Mouse (Mus musculus) midbrain, embryonic 16.5 days (tissue): Measurements from ENCODE around the gene Tubgcp5. TPM values are rescaled to one million over a fixed set of nuclear protein-coding genes. Genes with fewer than 3 reads are reported as not detected.
A peak's percentile ranks its signal among the peaks of the same experiment; 100 is the strongest.

ENCODE experiments used
- ATAC-seq: fragments of 200-750 bp; cut with Nextera tagmentation; 2 replicates; pipeline ENCODE4 v1.8.0; 2017; ENCODE audit warnings: moderate TSS enrichment
- H3K27ac ChIP-seq: fragments of 300-500 bp; sonication (generic); 2 replicates; pipeline ENCODE4 v1.5.1; 2014; ENCODE audit warnings: mild to moderate bottlenecking, low read length, mixed read lengths
- H3K27me3 ChIP-seq: fragments of 300-500 bp; sonication (generic); 2 replicates; pipeline ENCODE4 v1.6.1; 2014; ENCODE audit warnings: low read depth, low read length, mixed read lengths; ENCODE audit not compliant: control insufficient read depth, insufficient read depth
- H3K36me3 ChIP-seq: fragments of 300-500 bp; sonication (generic); 2 replicates; pipeline ENCODE4 v1.6.1; 2014; ENCODE audit warnings: mild to moderate bottlenecking, low read length, moderate library complexity, mixed read lengths; ENCODE audit not compliant: control insufficient read depth, insufficient read depth
- H3K4me1 ChIP-seq: fragments of 300-500 bp; sonication (generic); 2 replicates; pipeline ENCODE4 v1.6.1; 2014; ENCODE audit warnings: mild to moderate bottlenecking, low read length, mixed read lengths; ENCODE audit not compliant: control insufficient read depth, insufficient read depth
- H3K4me2 ChIP-seq: fragments of 300-500 bp; sonication (generic); 2 replicates; pipeline ENCODE4 v1.6.1; 2014; ENCODE audit warnings: mild to moderate bottlenecking, low read length, mixed read lengths
- H3K4me3 ChIP-seq: fragments of 300-500 bp; sonication (generic); 2 replicates; pipeline ENCODE4 v1.5.1; 2014; ENCODE audit warnings: low read depth, mild to moderate bottlenecking, low read length, moderate library complexity, mixed read lengths
- H3K9ac ChIP-seq: fragments of 300-500 bp; sonication (generic); 2 replicates; pipeline ENCODE4 v1.6.1; 2014; ENCODE audit warnings: low read depth, low read length, mixed read lengths
- H3K9me3 ChIP-seq: fragments of 300-500 bp; sonication (generic); replicated peaks from 2 replicates; pipeline ENCODE4 v1.6.1; 2014; ENCODE audit warnings: mild to moderate bottlenecking, low read length, mixed read lengths; ENCODE audit not compliant: control insufficient read depth, poor library complexity, severe bottlenecking
- WGBS: fragments of 180-500 bp; shearing (Covaris S2); extraction: QIAGEN DNeasy Blood & Tissue Kit; methylation state at CpG from one replicate; pipeline ENCODE4 v1.1.7; 2014; 5-methylcytosine and 5-hydroxymethylcytosine counted together
- polyA plus RNA-seq: library from polyadenylated mRNA; unstranded; fragments of >200 nt; fragmentation: Nextera tagmentation; extraction: Ambion mirVana; gene quantifications from 2 replicates; pipeline ENCODE4 v1.2.1, GENCODE M21; 2015

Gene Tubgcp5
- polyA plus RNA-seq, 1 experiment from 2014 or later, result 42.9 TPM

GRCm38 (mm10) chr7:55792280-55792679, 1.7 kb upstream of the Tubgcp5 start:
- Histone ChIP-seq H3K4me1 (peaks cover 11% of the 10 kb centered on the region), H3K4me3 (no peak overlapping the region), H3K4me2 (no peak overlapping the region), H3K9me3 (no peaks in the 10 kb centered on the region), H3K27ac (no peak overlapping the region), H3K27me3 (no peaks in the 10 kb centered on the region), H3K9ac (0 out of 2 replicates have a peak overlapping the region, but pooled peaks have one; percentile 17), H3K36me3 (peaks cover 9% of the 10 kb centered on the region)
- ATAC-seq, result no peak
- 50% methylated on average over 3 of the region's 3 CpGs for WGBS

- Histone ChIP-seq H3K4me1 (peaks cover 11% of the 10 kb centered on the region), H3K9ac (peak overlapping the region; percentile 90), H3K9me3 (no peaks in the 10 kb centered on the region), H3K27ac (peak overlapping the region; percentile 82), H3K36me3 (peaks cover 9% of the 10 kb centered on the region), H3K27me3 (no peaks in the 10 kb centered on the region), H3K4me3 (peak overlapping the region; percentile 59), H3K4me2 (peak overlapping the region; percentile 79)
- WGBS, result 33% methylated on average over 13 of the region's 13 CpGs
- peak; percentile 43 for ATAC-seq
Measured at GRCm38 (mm10) chr7:55793236-55793951, 560 bp upstream of the Tubgcp5 start.

- Histone ChIP-seq H3K27me3 (no peaks in the 10 kb centered on the region), H3K4me3 (no peak overlapping the region), H3K9me3 (no peaks in the 10 kb centered on the region), H3K4me1 (peaks cover 3% of the 10 kb centered on the region), H3K27ac (no peak overlapping the region), H3K9ac (no peak overlapping the region), H3K4me2 (no peak overlapping the region), H3K36me3 (peaks cover 44% of the 10 kb centered on the region)
- no peak for ATAC-seq
- WGBS, result 90% methylated on average over 3 of the region's 3 CpGs
Measured at GRCm38 (mm10) chr7:55799981-55800380, 6.0 kb downstream of the Tubgcp5 start.

GRCm38 (mm10) chr7:55809967-55810366, 16.0 kb downstream of the Tubgcp5 start:
- Histone ChIP-seq H3K4me1 (no peaks in the 10 kb centered on the region), H3K27me3 (no peaks in the 10 kb centered on the region), H3K4me3 (no peak overlapping the region), H3K27ac (no peak overlapping the region), H3K9me3 (no peaks in the 10 kb centered on the region), H3K9ac (no peak overlapping the region), H3K4me2 (no peak overlapping the region), H3K36me3 (peaks cover 38% of the 10 kb centered on the region)
- WGBS, result 88% methylated on average over 2 of the region's 2 CpGs
- no peak for ATAC-seq

- Histone ChIP-seq H3K27me3 (no peaks in the 10 kb centered on the region), H3K4me1 (no peaks in the 10 kb centered on the region), H3K4me3 (no peak overlapping the region), H3K9me3 (no peaks in the 10 kb centered on the region), H3K27ac (no peak overlapping the region), H3K9ac (no peak overlapping the region), H3K4me2 (no peak overlapping the region), H3K36me3 (peaks cover 42% of the 10 kb centered on the region)
- ATAC-seq, result no peak
- WGBS, result 81% methylated on average over 5 of the region's 5 CpGs
Measured at GRCm38 (mm10) chr7:55824468-55824867, 30.5 kb downstream of the Tubgcp5 start.

- Histone ChIP-seq H3K9ac (no peak overlapping the region), H3K4me3 (no peak overlapping the region), H3K27ac (no peak overlapping the region), H3K9me3 (no peaks in the 10 kb centered on the region), H3K4me1 (no peaks in the 10 kb centered on the region), H3K4me2 (no peak overlapping the region), H3K27me3 (no peaks in the 10 kb centered on the region), H3K36me3 (peaks cover 32% of the 10 kb centered on the region)
- 91% methylated on average over 9 of the region's 9 CpGs for WGBS
- no peak for ATAC-seq
Measured at GRCm38 (mm10) chr7:55827551-55827950, 33.6 kb downstream of the Tubgcp5 start.

GRCm38 (mm10) chr7:55836877-55837276, 42.9 kb downstream of the Tubgcp5 start:
- no peaks in the 10 kb centered on the region for H3K27me3 ChIP-seq
- H3K36me3 ChIP-seq, result no peaks in the 10 kb centered on the region
- H3K27ac ChIP-seq, result no peak overlapping the region
- H3K9ac ChIP-seq, result no peak overlapping the region
- no peak overlapping the region for H3K4me3 ChIP-seq
- 76% methylated on average over 4 of the region's 4 CpGs for whole genome bisulfite sequencing
- no peak for ATAC-seq
- no peak overlapping the region for H3K4me2 ChIP-seq
- peaks cover 7% of the 10 kb centered on the region for H3K4me1 ChIP-seq
- no peaks in the 10 kb centered on the region for H3K9me3 ChIP-seq

- peaks cover 16% of the 10 kb centered on the region for H3K4me1 ChIP-seq
- whole genome bisulfite sequencing, result 50% methylated on average over 7 of the region's 7 CpGs
- peak within 1 kb of the TSS; percentile 95 for H3K27ac ChIP-seq
- peak; percentile 21; the same call in 1 of the 2 replicates for ATAC-seq
- peak within 1 kb of the TSS; percentile 92 for H3K4me2 ChIP-seq
- H3K4me3 ChIP-seq, result peak within 1 kb of the TSS; percentile 95
- H3K9ac ChIP-seq, result peak within 1 kb of the TSS; percentile 96
- H3K27me3 ChIP-seq, result no peaks in the 10 kb centered on the region
- H3K36me3 ChIP-seq, result no peaks in the 10 kb centered on the region
- no peaks in the 10 kb centered on the region for H3K9me3 ChIP-seq
Measured at GRCm38 (mm10) chr7:55841445-55841844, 47.5 kb downstream of the Tubgcp5 start, which contains the start of gene Cyfip1. TSS of gene Cyfip1 (plus strand) at chr7:55841745.

GRCm38 (mm10) chr7:55841977-55842503, 48.1 kb downstream of the Tubgcp5 start:
- no peaks in the 10 kb centered on the region for H3K36me3 ChIP-seq
- peak overlapping the region; percentile 92 for H3K4me2 ChIP-seq
- peak; percentile 94 for ATAC-seq
- WGBS, result under 1% methylated on average over 37 of the region's 47 CpGs
- peak overlapping the region; percentile 95 for H3K27ac ChIP-seq
- peak overlapping the region; percentile 95 for H3K4me3 ChIP-seq
- peak overlapping the region; percentile 96 for H3K9ac ChIP-seq
- no peaks in the 10 kb centered on the region for H3K9me3 ChIP-seq
- no peaks in the 10 kb centered on the region for H3K27me3 ChIP-seq
- peaks cover 16% of the 10 kb centered on the region for H3K4me1 ChIP-seq
